Mouse (Mus musculus): Measurements from ENCODE around the gene Gprc6a. TPM values are rescaled to one million over a fixed set of nuclear protein-coding genes. Genes with fewer than 3 reads are reported as not detected.

Gprc6a gene
- polyA plus RNA-seq, 1 experiment from 2014 or later: 0.05 TPM

DNA sequence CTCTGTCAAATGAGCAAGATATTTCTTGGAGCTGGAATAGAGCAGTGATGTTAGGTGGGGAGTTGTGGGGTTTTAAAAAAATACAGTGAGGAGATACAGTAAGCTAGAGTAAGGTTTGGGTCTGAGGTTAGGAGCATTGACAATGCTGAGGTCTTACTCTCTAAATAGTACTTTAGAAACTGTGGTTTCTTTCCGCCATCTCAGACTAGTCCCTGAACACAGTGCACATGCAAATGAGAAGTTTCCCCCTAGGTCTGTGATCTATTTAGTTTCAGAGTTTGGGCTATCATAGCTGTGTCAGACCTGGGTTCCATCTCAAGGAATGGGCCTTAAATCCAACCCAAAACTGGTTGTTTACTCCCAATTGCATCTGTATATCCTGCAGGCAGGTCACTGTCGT lies 39.7 kb downstream of the Gprc6a start:
- Histone ChIP-seq H3K27ac (ENCODE audit: low read depth) (no peak overlapping the region), H3K4me3 (ENCODE audit: low read depth, low read length) (no peak overlapping the region), H3K4me2 (ENCODE audit: low read depth, low read length) (no peak overlapping the region), H3K27me3 (ENCODE audit: insufficient read depth, low read length) (peaks cover 6% of the 10 kb centered on the region), H3K4me1 (ENCODE audit: insufficient read depth) (no peaks in the 10 kb centered on the region), H3K9me3 (ENCODE audit: low read length) (no peaks in the 10 kb centered on the region), H3K9ac (replicated peaks) (no peak overlapping the region), H3K36me3 (replicated peaks; ENCODE audit: insufficient read depth, low read length) (no peaks in the 10 kb centered on the region)
- DNase-seq (no peak), ATAC-seq (no peak)
- TF ChIP-seq EP300 (IDR thresholded peaks at IDR 0.05; ENCODE audit: low read depth) (no peak), CTCF (IDR thresholded peaks at IDR 0.05; ENCODE audit: low read depth) (no peak)
- 72% methylated on average over 2 of the region's 2 CpGs for WGBS (ENCODE audit: insufficient replicate concordance)

DNA sequence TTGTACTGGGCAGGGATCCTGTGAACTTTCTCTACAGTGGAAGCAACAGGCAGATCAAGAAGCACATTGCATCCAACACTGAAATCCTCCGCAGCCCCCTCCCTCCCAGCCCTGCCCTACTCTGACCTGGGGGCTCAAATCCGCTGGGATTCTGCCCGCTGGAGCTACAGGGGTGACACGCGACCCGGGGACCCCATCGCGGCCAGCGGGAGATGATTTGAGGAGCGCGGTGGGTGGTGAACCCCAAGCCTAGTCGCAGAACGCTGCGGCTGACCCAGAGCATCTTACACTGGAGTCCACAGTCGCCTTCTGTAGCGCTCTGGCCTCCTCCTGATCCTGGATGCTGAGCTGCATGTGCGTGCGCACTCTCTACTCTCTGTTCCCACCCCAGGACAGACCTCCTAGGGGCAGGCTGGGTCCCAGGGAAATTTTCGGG lies 41.1 kb downstream of the Gprc6a start, which contains the start of gene Fam162b:
Gene Fam162b (minus strand): TSS at position 379 of the 436 bp plus-strand sequence.
- H3K9me3 ChIP-seq (ENCODE audit: low read length): no peaks in the 10 kb centered on the region
- no peaks in the 10 kb centered on the region for H3K36me3 ChIP-seq (replicated peaks; ENCODE audit: insufficient read depth, low read length)
- ATAC-seq (no peak), DNase-seq (no peak)
- H3K27me3 ChIP-seq (ENCODE audit: insufficient read depth, low read length): peaks cover 6% of the 10 kb centered on the region
- H3K4me2 ChIP-seq (ENCODE audit: low read depth, low read length): peak within 1 kb of the TSS; percentile 22; the same call in 1 of the 2 replicates
- 8% methylated on average over 19 of the region's 19 CpGs for WGBS (ENCODE audit: insufficient replicate concordance)
- TF ChIP-seq CTCF (IDR thresholded peaks at IDR 0.05; ENCODE audit: low read depth) (no peak), EP300 (IDR thresholded peaks at IDR 0.05; ENCODE audit: low read depth) (no peak)
- H3K9ac ChIP-seq (replicated peaks): no peak within 1 kb of the TSS
- H3K4me3 ChIP-seq (ENCODE audit: low read depth, low read length): no peak within 1 kb of the TSS
- H3K27ac ChIP-seq (ENCODE audit: low read depth): no peak within 1 kb of the TSS
- H3K4me1 ChIP-seq (ENCODE audit: insufficient read depth): no peaks in the 10 kb centered on the region

DNA sequence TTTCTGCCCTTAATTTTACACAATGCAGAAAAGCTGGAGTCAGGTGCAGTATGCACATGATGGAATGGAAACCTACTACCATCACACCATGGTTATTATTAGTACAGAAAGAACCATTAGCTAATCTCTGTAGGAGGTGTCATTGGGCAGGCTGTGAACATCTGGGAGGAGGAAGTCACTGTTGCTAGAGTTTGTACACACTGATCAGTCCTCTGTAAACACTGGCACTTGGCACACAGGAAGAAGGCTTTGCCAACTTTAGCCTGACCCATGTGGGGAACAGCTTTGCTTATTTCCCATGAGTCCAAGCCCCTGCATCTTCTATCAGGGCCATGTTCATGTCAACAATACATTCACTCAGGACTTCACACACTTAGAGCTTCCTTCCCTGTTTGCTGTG lies 46.3 kb downstream of the Gprc6a start:
- H3K36me3 ChIP-seq (replicated peaks; ENCODE audit: insufficient read depth, low read length): no peaks in the 10 kb centered on the region
- no peaks in the 10 kb centered on the region for H3K4me1 ChIP-seq (ENCODE audit: insufficient read depth)
- no peaks in the 10 kb centered on the region for H3K9me3 ChIP-seq (ENCODE audit: low read length)
- no peak overlapping the region for H3K4me3 ChIP-seq (ENCODE audit: low read depth, low read length)
- H3K27me3 ChIP-seq (ENCODE audit: insufficient read depth, low read length): peaks cover 1% of the 10 kb centered on the region; the same call in 1 of the 2 replicates
- no peak for TF ChIP-seq EP300 (IDR thresholded peaks at IDR 0.05; ENCODE audit: low read depth)
- TF ChIP-seq CTCF (IDR thresholded peaks at IDR 0.05; ENCODE audit: low read depth): no peak
- H3K27ac ChIP-seq (ENCODE audit: low read depth): no peak overlapping the region
- no peak overlapping the region for H3K4me2 ChIP-seq (ENCODE audit: low read depth, low read length)
- H3K9ac ChIP-seq (replicated peaks): no peak overlapping the region
- ATAC-seq: no peak
- no peak for DNase-seq

DNA sequence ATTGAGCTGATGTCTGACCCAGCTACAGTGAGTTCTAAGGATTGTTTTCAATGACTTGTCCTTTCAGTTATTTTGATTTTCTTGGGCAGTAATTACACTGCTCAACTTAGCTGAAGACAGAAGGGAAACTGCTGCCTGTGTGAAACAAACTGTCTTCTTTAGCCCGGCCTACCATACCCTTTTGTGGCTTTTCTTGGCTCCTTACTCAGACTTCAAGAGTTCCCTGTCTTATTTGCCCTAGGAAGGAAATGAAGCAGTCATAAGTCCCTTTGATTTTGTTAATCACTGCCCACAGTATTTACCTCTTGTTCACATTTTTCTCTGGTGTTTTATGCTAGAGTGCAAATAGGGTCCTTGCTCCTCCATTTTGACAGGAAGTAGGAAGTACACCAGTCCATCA lies 46.9 kb downstream of the Gprc6a start:
- ATAC-seq: no peak
- TF ChIP-seq CTCF (IDR thresholded peaks at IDR 0.05; ENCODE audit: low read depth) (no peak), EP300 (IDR thresholded peaks at IDR 0.05; ENCODE audit: low read depth) (no peak)
- Histone ChIP-seq H3K4me3 (ENCODE audit: low read depth, low read length) (no peak overlapping the region), H3K4me1 (ENCODE audit: insufficient read depth) (no peaks in the 10 kb centered on the region), H3K27me3 (ENCODE audit: insufficient read depth, low read length) (no peaks in the 10 kb centered on the region), H3K27ac (ENCODE audit: low read depth) (no peak overlapping the region), H3K9ac (replicated peaks) (no peak overlapping the region), H3K9me3 (ENCODE audit: low read length) (no peaks in the 10 kb centered on the region), H3K36me3 (replicated peaks; ENCODE audit: insufficient read depth, low read length) (no peaks in the 10 kb centered on the region), H3K4me2 (ENCODE audit: low read depth, low read length) (no peak overlapping the region)
- no peak for DNase-seq
- WGBS (ENCODE audit: insufficient replicate concordance): 63% methylated on average over 1 of the region's 1 CpGs

DNA sequence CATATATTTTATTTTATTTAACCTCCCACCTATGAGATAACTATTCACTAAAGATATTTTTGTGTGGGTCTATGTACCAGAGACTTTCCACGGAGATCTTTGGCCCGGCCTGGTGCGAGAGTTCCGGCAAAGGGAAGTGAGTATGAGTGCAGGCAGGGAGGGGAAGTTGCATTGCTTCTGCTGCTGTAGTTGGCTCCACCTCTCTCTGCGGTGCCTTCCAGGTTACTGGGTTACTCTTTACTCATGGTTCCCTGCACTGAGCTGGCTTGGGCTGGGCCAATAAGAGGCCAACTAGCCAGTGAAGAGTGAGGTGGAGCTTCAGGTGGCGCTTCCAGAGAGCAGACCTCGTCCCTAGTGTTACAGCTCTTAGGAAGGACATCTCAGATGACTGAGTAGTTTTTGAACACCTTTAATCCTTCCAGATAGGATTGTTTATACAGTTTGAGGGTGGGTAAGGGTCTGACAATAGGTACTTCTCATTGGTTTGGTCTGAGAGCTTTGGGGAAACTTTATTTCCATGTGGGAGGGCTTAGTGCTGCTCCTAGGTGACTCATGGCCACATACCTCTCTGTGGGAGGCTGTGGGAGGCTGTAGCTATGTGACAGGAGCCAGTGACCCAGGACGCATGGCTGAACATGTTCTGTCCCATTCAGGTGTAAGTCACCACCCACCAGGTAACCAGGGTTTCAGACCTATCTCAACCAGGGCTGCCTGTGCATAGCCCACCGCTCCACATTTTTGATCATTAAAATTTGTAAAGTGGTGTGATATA lies 59.9 kb downstream of the Gprc6a start:
- peak; percentile 51; the same call in 1 of the 2 replicates for ATAC-seq
- Histone ChIP-seq H3K9ac (replicated peaks) (no peak overlapping the region), H3K4me3 (ENCODE audit: low read depth, low read length) (no peak overlapping the region), H3K9me3 (ENCODE audit: low read length) (no peaks in the 10 kb centered on the region), H3K27me3 (ENCODE audit: insufficient read depth, low read length) (no peaks in the 10 kb centered on the region), H3K36me3 (replicated peaks; ENCODE audit: insufficient read depth, low read length) (no peaks in the 10 kb centered on the region), H3K27ac (ENCODE audit: low read depth) (no peak overlapping the region), H3K4me1 (ENCODE audit: insufficient read depth) (no peaks in the 10 kb centered on the region), H3K4me2 (ENCODE audit: low read depth, low read length) (no peak overlapping the region)
- TF ChIP-seq CTCF (IDR thresholded peaks at IDR 0.05; ENCODE audit: low read depth) (no peak), EP300 (IDR thresholded peaks at IDR 0.05; ENCODE audit: low read depth) (no peak)
- peak; percentile 17 for DNase-seq
- 40% methylated on average over 9 of the region's 9 CpGs for WGBS (ENCODE audit: insufficient replicate concordance)

Other genes starting within 250 kb of the Gprc6a start
- 0.25 and 4.0 TPM in 2 replicates for gene Gm49339, start 150.8 kb downstream of the Gprc6a start, polyA plus RNA-seq (2015; fragmentation: Nextera tagmentation; extraction: Ambion mirVana)
- gene Lilr4b, start 150.8 kb downstream of the Gprc6a start, polyA plus RNA-seq (2015; fragmentation: Nextera tagmentation; extraction: Ambion mirVana): 4.0 and 4.4 TPM in 2 replicates
- gene Lilrb4a, start 140.5 kb downstream of the Gprc6a start, polyA plus RNA-seq (2015; fragmentation: Nextera tagmentation; extraction: Ambion mirVana): 10.2 and 12.1 TPM in 2 replicates
- not detected in 2 replicates for gene Fam162b, start 40.9 kb downstream of the Gprc6a start, polyA plus RNA-seq (2015; fragmentation: Nextera tagmentation; extraction: Ambion mirVana)
- not detected in 2 replicates for gene Rfx6, start 46.3 kb upstream of the Gprc6a start, polyA plus RNA-seq (2015; fragmentation: Nextera tagmentation; extraction: Ambion mirVana)